Mouse (Mus musculus): ENCODE measurements around the gene Apc2. TPM values are rescaled to one million over a fixed set of nuclear protein-coding genes. Genes with fewer than 3 reads are reported as not detected.

The Apc2 gene
- polyA plus RNA-seq, 1 experiment from 2014 or later = 1.6 TPM

DNA sequence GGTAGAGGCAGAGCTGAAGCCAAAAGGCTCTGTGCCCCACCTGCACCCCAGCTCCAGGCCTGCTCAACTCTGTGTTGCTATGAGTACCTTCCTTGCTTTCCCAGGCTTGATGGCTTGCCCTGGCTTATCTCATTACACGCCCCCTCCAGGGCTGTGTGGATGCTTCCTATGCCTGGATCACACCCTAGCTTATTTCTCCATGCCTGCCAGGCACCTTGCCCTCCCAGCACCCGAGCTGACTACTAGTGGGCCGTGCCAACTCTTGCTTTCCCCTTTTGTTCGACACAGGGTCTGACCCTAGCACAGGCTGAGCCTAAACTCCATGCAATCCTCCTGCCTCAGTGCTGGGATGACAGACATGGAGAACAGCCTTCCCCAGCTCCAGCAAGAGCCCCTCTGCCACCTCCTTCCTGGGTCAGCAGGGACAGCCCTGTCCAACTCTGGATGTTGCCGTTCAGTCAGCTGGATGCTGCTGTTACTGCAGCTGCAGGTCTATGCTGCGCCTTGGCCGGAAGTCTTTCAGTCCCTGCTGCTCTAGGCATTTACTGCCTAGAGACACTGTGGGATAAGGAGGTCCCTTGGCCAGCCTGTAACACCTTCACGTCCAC, 1.9 kb downstream of the Apc2 start:
- peaks cover 17% of the 10 kb centered on the region; the same call in 1 of the 2 replicates for H3K36me3 ChIP-seq (ENCODE audit: control insufficient read depth, insufficient read depth)
- WGBS = 60% methylated on average over 8 of the region's 8 CpGs

DNA sequence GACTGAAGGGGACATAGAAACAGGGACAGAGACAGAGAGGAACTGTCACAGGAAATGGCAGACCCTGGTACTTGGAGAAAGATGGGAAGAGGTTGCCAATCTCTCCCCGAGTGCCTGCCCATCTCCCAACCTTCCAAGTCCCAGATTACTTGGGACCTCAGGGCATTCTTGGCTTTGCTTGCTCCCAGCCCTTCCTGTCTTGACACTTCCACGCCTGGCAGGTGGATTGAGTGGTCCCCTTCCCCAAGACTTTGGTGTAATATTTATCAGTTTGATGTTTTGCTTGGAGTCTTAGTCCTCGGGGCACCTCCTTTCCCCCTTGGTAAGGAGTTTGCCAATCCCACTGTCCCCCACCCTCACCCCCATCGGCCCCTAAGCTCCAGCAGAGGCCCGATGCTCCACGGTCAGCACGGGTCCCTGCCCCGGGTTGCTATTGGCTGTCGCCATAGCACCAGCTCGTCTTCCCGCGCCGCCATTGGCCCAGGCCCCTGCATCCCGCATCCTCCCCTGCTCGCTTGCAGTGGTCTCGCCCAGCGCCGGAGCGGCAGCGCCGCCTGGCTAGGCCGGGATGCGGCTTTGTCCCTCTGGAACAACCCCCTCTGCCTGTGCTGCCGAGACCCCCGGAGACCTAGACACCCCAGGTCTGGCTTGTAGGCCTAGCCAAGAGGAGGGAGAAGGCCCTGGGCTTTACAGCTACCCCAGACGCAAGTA, 2.9 kb downstream of the Apc2 start:
- no peak overlapping the region for H3K9ac ChIP-seq (ENCODE audit: low read depth, low read length)
- H3K4me2 ChIP-seq (replicated peaks; ENCODE audit: low read depth) = no peak overlapping the region
- no peak overlapping the region for H3K27ac ChIP-seq (ENCODE audit: low read depth, low read length)
- no peak for ATAC-seq
- no peak overlapping the region; the same call in 1 of the 2 replicates for H3K4me3 ChIP-seq (ENCODE audit: low read depth, low read length)
- WGBS = 7% methylated on average over 26 of the region's 26 CpGs
- H3K4me1 ChIP-seq (replicated peaks; ENCODE audit: control insufficient read depth, insufficient read depth, low read length) = no peaks in the 10 kb centered on the region
- no peaks in the 10 kb centered on the region for H3K9me3 ChIP-seq (ENCODE audit: control insufficient read depth)
- peaks cover 50% of the 10 kb centered on the region for H3K27me3 ChIP-seq (replicated peaks; ENCODE audit: control insufficient read depth, insufficient read depth, low read length)
- peak; percentile 38; the same call in 1 of the 2 replicates for TF ChIP-seq CTCF (IDR thresholded peaks at IDR 0.05; ENCODE audit: low read depth)
- peaks cover 14% of the 10 kb centered on the region; the same call in 1 of the 2 replicates for H3K36me3 ChIP-seq (ENCODE audit: control insufficient read depth, insufficient read depth)

More for the DNA sequence above, 1.9 kb downstream of the Apc2 start:
- ATAC-seq = no peak
- Histone ChIP-seq H3K9ac (ENCODE audit: low read depth, low read length) (no peak overlapping the region), H3K27me3 (replicated peaks; ENCODE audit: control insufficient read depth, insufficient read depth, low read length) (peaks cover 48% of the 10 kb centered on the region), H3K9me3 (ENCODE audit: control insufficient read depth) (no peaks in the 10 kb centered on the region), H3K4me3 (ENCODE audit: low read depth, low read length) (no peak overlapping the region), H3K27ac (ENCODE audit: low read depth, low read length) (no peak overlapping the region), H3K4me2 (replicated peaks; ENCODE audit: low read depth) (no peak overlapping the region), H3K4me1 (replicated peaks; ENCODE audit: control insufficient read depth, insufficient read depth, low read length) (no peaks in the 10 kb centered on the region)
- TF ChIP-seq CTCF (IDR thresholded peaks at IDR 0.05; ENCODE audit: low read depth) = 0 out of 2 replicates have a peak, but pooled peaks have one; percentile 2

- Histone ChIP-seq H3K4me3 (ENCODE audit: low read depth, low read length) (no peak overlapping the region; the same call in 1 of the 2 replicates), H3K9ac (ENCODE audit: low read depth, low read length) (no peak overlapping the region), H3K27me3 (replicated peaks; ENCODE audit: control insufficient read depth, insufficient read depth, low read length) (peaks cover 56% of the 10 kb centered on the region), H3K36me3 (ENCODE audit: control insufficient read depth, insufficient read depth) (peaks cover 8% of the 10 kb centered on the region; the same call in 1 of the 2 replicates), H3K9me3 (ENCODE audit: control insufficient read depth) (no peaks in the 10 kb centered on the region), H3K4me1 (replicated peaks; ENCODE audit: control insufficient read depth, insufficient read depth, low read length) (no peaks in the 10 kb centered on the region), H3K4me2 (replicated peaks; ENCODE audit: low read depth) (no peak overlapping the region), H3K27ac (ENCODE audit: low read depth, low read length) (no peak overlapping the region)
- 14% methylated on average over 15 of the region's 15 CpGs for WGBS
- no peak for TF ChIP-seq CTCF (IDR thresholded peaks at IDR 0.05; ENCODE audit: low read depth)
- ATAC-seq = no peak
Observed at GRCm38 (mm10) chr10:80299301-80299700, 3.5 kb downstream of the Apc2 start.

DNA sequence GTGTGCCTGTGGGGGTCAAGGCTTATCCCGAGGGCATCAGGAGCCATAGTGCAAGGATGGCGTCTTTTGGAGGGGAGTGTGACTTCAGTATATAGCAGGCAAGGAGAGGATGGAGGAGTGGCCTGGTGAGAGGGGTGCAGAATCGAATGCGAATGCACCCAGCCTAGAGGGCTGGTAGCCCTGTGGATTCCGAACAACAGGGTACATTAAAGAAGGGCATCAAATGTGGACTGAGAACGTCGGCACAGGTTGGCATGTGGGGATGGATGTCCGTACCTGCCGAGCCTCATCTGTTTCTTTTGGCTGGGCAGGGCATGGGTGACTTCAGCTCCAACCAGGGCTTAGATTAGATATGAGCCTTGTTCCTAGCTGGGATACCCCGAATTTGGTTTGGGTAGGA, 4.0 kb downstream of the Apc2 start:
- WGBS = 58% methylated on average over 10 of the region's 10 CpGs
- H3K36me3 ChIP-seq (ENCODE audit: control insufficient read depth, insufficient read depth) = 0 out of 2 replicates have a peak, but pooled peaks cover 3% of the 10 kb centered on the region
- no peak overlapping the region for H3K9ac ChIP-seq (ENCODE audit: low read depth, low read length)
- no peak overlapping the region for H3K4me2 ChIP-seq (replicated peaks; ENCODE audit: low read depth)
- no peak for ATAC-seq
- no peaks in the 10 kb centered on the region for H3K4me1 ChIP-seq (replicated peaks; ENCODE audit: control insufficient read depth, insufficient read depth, low read length)
- TF ChIP-seq CTCF (IDR thresholded peaks at IDR 0.05; ENCODE audit: low read depth) = no peak
- peaks cover 61% of the 10 kb centered on the region for H3K27me3 ChIP-seq (replicated peaks; ENCODE audit: control insufficient read depth, insufficient read depth, low read length)
- H3K9me3 ChIP-seq (ENCODE audit: control insufficient read depth) = no peaks in the 10 kb centered on the region
- H3K4me3 ChIP-seq (ENCODE audit: low read depth, low read length) = no peak overlapping the region
- no peak overlapping the region for H3K27ac ChIP-seq (ENCODE audit: low read depth, low read length)

GRCm38 (mm10) chr10:80300672-80301181, 5.0 kb downstream of the Apc2 start:
- H3K36me3 ChIP-seq (ENCODE audit: control insufficient read depth, insufficient read depth) = no peaks in the 10 kb centered on the region
- no peaks in the 10 kb centered on the region for H3K4me1 ChIP-seq (replicated peaks; ENCODE audit: control insufficient read depth, insufficient read depth, low read length)
- no peak overlapping the region for H3K27ac ChIP-seq (ENCODE audit: low read depth, low read length)
- no peak for TF ChIP-seq CTCF (IDR thresholded peaks at IDR 0.05; ENCODE audit: low read depth)
- H3K27me3 ChIP-seq (replicated peaks; ENCODE audit: control insufficient read depth, insufficient read depth, low read length) = peaks cover 70% of the 10 kb centered on the region
- no peaks in the 10 kb centered on the region for H3K9me3 ChIP-seq (ENCODE audit: control insufficient read depth)
- no peak for ATAC-seq
- no peak overlapping the region for H3K9ac ChIP-seq (ENCODE audit: low read depth, low read length)
- no peak overlapping the region for H3K4me2 ChIP-seq (replicated peaks; ENCODE audit: low read depth)
- no peak overlapping the region for H3K4me3 ChIP-seq (ENCODE audit: low read depth, low read length)
- 36% methylated on average over 11 of the region's 11 CpGs for WGBS

DNA sequence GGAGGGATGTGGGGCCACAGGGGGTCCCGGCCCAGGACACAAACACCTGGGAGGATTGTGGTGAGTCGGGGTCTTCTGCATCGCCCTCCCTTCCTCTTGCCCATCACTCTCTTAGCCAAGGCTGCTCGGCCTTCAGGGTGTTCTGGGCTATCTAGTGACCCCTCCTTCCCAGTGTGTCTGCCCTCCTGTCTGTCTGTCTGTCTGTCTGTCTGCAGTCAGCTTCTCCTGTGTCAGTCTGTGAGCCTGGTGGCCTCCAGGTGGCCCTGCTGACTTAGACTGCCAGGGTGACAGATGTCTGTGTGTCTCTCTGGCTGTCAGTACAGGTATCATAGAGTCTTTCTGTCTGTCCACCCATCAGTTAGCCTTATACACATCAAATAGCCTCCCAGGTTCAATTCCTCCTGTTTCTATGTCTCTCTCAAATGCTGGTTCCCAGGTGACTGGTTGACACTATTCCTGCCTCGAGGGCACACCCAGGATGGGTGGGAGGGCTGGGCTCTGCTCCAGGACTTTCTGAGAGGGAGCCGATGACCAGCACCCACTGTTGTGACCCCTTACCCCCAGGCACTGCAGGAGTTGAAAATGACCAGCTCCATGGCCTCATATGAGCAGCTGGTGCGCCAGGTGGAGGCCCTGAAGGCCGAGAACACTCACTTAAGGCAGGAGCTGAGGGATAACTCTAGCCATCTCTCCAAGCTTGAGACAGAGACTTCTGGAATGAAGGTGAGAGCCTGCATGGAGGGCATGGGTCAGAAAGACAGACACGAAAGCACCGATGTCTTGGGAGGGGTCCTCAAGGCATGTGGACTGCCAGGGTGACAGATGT, 5.7 kb downstream of the Apc2 start:
- Histone ChIP-seq H3K4me3 (ENCODE audit: low read depth, low read length) (no peak overlapping the region), H3K27ac (ENCODE audit: low read depth, low read length) (no peak overlapping the region), H3K4me2 (replicated peaks; ENCODE audit: low read depth) (no peak overlapping the region), H3K27me3 (replicated peaks; ENCODE audit: control insufficient read depth, insufficient read depth, low read length) (peaks cover 71% of the 10 kb centered on the region), H3K9ac (ENCODE audit: low read depth, low read length) (no peak overlapping the region), H3K36me3 (ENCODE audit: control insufficient read depth, insufficient read depth) (no peaks in the 10 kb centered on the region), H3K9me3 (ENCODE audit: control insufficient read depth) (no peaks in the 10 kb centered on the region), H3K4me1 (replicated peaks; ENCODE audit: control insufficient read depth, insufficient read depth, low read length) (no peaks in the 10 kb centered on the region)
- TF ChIP-seq CTCF (IDR thresholded peaks at IDR 0.05; ENCODE audit: low read depth) = no peak
- no peak for ATAC-seq
- 73% methylated on average over 10 of the region's 10 CpGs for WGBS

Measured in intestine, postnatal 0 days (tissue).